Mouse (Mus musculus): ENCODE measurements around the gene Rpl31.

The Rpl31 gene

DNA sequence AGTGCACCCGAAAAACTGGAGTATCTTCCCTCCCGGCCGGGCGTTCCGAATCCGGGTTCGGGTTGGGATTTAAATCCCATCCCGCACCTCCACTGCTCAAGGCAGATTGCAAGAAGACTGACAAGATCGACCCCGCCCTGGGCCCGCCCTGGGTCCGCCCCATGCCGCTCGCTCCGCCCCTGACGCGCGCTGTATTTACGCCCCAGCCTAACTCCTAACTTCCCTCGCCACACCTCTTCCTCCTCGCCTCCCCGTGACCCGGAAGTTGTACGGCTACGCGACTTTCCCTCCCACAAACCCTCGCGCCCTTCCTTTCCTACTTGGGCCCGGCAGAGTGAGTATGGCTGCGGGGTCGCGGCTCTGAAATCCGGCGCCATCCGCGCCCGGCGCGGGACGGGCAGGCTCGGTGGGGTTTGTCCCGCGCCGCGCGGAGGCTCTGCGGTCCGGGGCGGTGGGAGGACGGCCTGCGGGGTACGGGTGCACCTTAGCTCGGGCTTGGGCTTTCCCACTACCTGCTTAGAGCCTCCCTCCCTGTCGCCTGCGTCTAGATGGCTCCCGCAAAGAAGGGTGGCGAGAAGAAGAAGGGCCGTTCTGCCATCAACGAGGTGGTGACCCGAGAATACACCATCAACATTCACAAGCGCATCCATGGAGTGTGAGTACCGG, at the start of gene Rpl31:
Rpl31 (plus strand) TSS at position 242 of the 666 bp plus-strand sequence.
- peak; percentile 93 for DNase-seq (ENCODE audit: low read depth, low spot score)

GRCm38 (mm10) chr1:39317935-39318334, 49.7 kb upstream of the Rpl31 start:
- DNase-seq (ENCODE audit: low read depth, low spot score): peak; percentile 64

- DNase-seq (ENCODE audit: low read depth, low spot score): no peak
Measured at GRCm38 (mm10) chr1:39318870-39319269, 48.8 kb upstream of the Rpl31 start.

DNA sequence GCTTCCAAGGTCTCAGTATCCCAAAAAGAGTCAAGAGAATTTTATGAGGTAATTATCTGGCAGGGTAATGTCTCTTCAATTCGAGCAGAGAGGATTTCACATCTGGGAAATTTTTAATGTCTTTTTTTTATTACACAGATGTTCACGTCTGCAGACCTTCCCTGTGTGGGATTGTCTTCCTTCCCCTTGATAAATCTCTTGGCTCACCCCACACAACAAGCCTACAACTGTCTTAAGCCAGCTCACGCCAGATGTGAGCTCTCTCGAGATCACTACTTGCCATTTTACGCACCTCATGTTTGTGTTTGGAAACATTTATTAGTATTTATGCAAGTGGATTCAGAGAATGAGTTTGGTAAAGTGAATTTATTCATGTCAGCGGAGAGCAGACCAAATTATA, 45.7 kb upstream of the Rpl31 start:
- DNase-seq (ENCODE audit: low read depth, low spot score): no peak

GRCm38 (mm10) chr1:39325228-39325627, 42.4 kb upstream of the Rpl31 start:
- DNase-seq (ENCODE audit: low read depth, low spot score): no peak

- DNase-seq (ENCODE audit: low read depth, low spot score): no peak
Measured at GRCm38 (mm10) chr1:39327546-39327945, 40.1 kb upstream of the Rpl31 start.

DNA sequence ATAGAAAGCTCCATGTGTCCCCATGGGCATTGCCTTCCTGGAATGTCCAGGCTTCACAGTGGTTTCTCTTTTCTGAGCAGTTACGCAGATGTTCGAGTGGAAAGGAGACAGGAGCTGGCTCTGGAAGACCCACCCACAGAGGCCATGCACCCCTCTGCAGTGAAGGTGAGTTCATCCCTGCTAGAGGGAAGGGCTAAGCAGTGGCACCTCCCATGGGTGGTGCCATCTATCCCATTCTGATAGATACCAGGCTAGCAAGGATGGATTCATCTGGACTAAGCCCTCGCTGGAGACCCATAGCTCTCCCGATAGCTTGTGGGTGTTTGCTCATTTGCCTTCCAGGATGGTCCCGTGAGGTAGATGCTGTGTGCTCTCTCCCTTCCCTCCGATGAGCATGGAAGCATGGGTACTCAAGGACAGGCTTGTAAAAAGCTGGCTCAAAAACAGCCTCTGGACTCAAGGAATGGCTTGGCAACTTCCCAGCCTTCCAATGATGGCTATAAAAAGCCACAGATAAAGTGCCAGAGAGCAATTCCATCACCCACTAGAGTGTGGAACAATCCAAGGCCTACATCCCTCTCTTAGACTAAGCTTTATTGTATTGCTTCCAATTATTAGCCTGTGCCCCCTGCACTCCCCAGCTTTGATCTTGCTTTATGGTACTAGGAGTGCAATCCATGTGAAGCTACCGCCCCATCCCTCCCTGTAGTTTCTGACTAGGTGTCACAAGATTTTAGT, 36.6 kb upstream of the Rpl31 start:
- no peak for DNase-seq (ENCODE audit: low read depth, low spot score)

GRCm38 (mm10) chr1:39332456-39332855, 35.2 kb upstream of the Rpl31 start:
- DNase-seq (ENCODE audit: low read depth, low spot score): no peak

GRCm38 (mm10) chr1:39335561-39336196, 32.0 kb upstream of the Rpl31 start:
- no peak for DNase-seq (ENCODE audit: low read depth, low spot score)

DNA sequence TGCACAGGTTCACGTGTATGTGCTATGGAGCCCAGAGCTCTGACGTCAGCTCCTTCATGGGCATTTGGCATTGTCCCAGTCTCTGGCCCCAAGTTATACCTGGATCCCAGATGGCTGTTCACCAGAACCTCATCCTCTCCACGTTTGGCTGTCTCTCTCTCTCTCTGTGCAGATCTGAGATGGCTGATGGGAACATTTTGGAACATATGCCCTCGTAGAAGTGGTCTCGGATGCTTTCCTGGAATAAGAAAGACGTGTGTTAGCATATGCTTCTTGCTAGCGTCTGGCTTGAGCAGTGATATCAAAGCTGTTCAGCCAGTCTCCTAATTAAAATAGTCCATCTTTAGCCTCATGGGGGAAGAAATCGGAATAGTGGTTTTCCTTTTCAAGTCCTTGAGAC, 30.9 kb upstream of the Rpl31 start:
- no peak for DNase-seq (ENCODE audit: low read depth, low spot score)

- DNase-seq (ENCODE audit: low read depth, low spot score): no peak
Measured at GRCm38 (mm10) chr1:39338831-39339230, 28.8 kb upstream of the Rpl31 start.

GRCm38 (mm10) chr1:39339455-39339854, 28.2 kb upstream of the Rpl31 start:
- DNase-seq (ENCODE audit: low read depth, low spot score): no peak

DNA sequence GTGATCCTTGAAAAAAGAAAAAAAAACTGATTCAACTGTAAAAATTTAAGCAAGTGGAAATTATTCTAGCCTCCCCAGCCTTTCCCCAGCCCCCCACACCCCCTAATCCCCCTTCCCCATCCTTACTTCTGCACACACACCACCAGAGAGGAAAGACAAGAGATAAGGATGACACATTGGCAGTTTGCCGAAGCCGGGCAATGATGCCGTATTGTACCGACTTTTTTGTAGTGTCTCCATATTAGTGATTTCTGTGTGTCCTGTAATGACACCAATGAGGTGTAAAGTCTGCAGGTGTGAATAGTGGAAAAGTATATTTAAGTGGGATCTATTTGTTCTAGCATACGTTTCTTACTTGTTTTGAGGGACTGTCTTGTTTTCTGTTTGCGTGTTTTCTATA, 27.5 kb upstream of the Rpl31 start:
- no peak for DNase-seq (ENCODE audit: low read depth, low spot score)

DNA sequence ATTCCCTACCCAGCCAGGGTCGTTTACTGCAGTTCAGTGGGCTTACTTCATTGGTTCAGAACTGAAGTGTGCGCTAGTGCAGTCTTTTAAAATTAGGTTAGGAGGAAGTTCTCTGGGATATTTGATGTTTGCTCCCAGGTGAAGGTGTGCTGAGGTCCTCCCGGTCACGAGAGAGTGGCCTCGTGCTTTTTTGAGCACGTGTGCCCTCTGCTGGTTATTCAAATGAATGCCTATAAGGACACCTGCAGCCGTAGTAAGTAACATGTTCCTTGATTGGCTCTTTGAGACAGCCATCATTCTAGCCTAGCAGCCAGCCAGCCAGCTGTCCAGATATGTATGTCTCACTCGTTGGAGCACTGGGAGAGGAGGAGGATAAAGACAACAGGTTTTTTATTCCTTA, 27.0 kb upstream of the Rpl31 start:
- DNase-seq (ENCODE audit: low read depth, low spot score): peak; percentile 70

GRCm38 (mm10) chr1:39341807-39342206, 25.8 kb upstream of the Rpl31 start:
- DNase-seq (ENCODE audit: low read depth, low spot score): no peak

DNA sequence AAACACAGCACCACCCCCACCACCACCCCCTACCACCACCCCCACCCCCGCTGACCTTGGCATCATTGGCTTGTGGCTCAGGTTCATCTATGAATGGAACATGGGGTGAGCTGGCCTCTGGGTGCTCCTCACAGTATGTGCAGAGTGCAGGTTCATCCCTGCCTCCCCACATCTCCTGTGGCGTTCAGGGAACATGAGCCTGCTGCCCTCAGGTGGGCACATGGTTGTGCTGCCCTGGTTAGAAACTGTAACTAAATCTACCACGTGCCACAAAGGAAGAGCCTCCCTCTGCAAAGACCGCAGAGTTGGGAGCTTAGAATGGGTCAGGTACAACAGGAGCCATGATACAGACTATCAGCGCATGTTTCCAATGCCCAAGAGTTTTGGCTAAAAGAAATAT, 24.4 kb upstream of the Rpl31 start:
- no peak for DNase-seq (ENCODE audit: low read depth, low spot score)

GRCm38 (mm10) chr1:39344981-39345600, 22.6 kb upstream of the Rpl31 start:
- no peak for DNase-seq (ENCODE audit: low read depth, low spot score)

DNA sequence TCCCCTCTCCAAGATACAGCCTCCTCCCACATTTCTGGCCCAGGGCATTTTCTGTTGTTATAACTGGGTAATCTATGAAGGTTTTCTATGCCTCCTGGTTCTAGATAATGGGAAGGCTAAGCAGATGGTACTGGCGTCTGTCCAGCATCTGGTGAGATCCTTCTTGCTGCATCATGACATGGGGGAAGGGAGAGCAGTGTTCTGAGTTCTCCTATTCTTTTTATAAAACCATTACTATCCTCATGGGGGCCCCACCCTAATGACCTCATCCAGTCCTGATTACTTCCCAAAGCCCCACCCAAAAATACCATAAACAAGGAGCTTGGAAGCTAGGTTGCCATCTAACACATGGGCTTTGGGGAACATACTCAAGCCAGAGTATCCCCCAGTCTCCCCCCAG, 18.6 kb upstream of the Rpl31 start:
- DNase-seq (ENCODE audit: low read depth, low spot score): peak; percentile 57

GRCm38 (mm10) chr1:39349427-39349826, 18.2 kb upstream of the Rpl31 start:
- no peak for DNase-seq (ENCODE audit: low read depth, low spot score)

DNA sequence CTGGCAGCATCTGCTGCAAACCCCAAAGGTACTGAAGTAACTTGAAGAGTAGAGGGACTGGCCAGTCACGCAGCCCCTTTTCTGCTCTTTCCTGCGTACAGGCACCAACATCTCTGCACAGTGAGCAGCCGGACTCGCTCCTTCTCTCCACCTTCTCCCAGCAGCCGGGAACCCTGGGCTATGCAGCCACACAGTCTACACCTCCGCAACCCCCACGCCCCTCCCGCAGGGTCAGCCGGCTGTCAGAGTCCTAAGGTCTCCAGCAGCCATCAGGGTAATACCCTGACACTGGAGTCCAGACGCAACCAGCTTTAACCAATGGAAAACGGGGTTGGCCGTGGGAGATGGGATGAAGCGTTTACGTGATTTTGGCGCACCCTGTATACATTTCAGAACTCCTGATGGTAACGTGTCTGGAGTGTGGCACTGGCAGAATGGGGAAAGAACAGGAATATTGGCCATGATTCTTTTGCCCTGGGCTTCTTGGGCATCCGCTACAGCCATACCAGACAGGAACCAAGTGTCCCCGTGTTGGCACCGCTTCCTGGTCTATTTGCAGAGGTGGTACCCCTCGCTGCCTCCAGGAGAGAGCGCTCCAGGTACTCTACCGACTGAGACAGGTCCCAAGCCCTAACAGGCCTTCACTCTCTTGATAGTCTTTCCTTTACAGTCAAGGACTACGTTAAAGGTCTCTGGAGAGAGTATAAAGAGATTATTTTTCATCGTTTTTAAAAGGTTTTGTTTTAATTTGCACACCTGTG, 5.7 kb upstream of the Rpl31 start:
- no peak for DNase-seq (ENCODE audit: low read depth, low spot score)

DNA sequence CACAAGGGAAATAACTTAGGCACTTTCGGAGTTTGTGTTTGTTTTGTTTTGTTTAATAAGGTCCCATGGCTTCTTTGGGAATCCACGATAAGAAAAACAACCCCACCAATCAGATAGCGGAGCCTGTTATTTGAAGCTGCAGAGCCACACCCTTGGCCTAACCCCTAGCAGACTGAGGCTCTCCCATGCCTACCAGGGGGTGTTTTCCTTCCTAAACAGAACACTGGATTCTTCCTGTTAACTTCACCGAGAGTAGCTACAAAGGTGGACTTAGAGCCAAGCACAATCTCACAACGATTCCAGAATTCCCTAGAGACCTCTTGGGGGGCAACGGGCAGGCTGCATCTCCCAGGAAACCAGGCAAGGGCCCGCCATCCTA, 5.1 kb upstream of the Rpl31 start:
- no peak for DNase-seq (ENCODE audit: low read depth, low spot score)

- no peak for DNase-seq (ENCODE audit: low read depth, low spot score)
Measured at GRCm38 (mm10) chr1:39365562-39365961, 2.1 kb upstream of the Rpl31 start.
